Mouse (Mus musculus): ENCODE data around the gene Icam2. TPM values are rescaled to one million over a fixed set of nuclear protein-coding genes. Genes with fewer than 3 reads are reported as not detected.
A peak's percentile ranks its signal among the peaks of the same experiment; 100 is the strongest.

Icam2 gene
- polyA plus RNA-seq, 1 experiment from 2014 or later, result 15.8 TPM

DNA sequence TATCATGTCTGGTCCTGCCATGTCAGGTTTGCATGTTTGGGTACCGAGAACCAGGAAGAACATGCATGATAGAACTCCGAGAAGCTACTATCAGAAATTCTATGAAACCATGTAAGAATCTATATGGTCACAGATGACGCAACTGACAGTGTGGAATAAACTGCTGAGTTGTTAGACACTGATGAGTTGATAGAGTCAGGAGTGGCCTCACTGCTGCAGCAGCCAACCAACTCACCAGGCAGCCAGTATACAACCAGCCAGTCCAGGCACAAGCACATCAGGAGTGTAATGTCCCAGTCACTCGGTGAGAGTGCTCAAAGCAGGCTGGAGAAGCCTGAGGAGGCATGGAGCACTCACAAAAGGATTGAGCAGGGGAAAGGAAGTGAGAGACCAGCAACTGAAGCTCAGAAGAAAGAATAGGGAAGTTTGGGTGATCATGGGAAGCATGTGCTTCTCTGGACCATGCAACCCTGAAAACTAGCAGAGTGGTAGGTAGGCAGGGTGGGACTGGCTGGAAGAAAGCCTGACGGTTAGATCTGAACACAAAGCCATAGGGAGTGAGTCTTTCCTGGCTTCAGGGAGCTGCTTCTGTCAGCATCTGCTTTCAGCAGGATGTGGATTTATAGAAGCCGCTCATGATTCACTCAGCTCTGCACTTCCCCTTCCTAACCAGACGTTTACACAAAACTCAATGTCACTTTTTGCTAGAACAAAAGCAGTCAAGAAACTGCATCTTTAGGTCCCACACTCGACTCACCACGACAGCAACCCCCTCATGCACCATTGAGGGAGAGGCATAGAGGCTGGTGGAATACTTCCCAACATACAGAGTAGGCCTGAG, 31.6 kb upstream of the Icam2 start:
- no peaks in the 10 kb centered on the region for H3K36me3 ChIP-seq (ENCODE audit: control insufficient read depth, insufficient read depth, low read length)
- ATAC-seq (ENCODE audit: low FRiP score), result no peak
- no peak overlapping the region for H3K27ac ChIP-seq (ENCODE audit: low read depth, low read length)
- no peaks in the 10 kb centered on the region for H3K27me3 ChIP-seq (ENCODE audit: control insufficient read depth, insufficient read depth, low read length)
- 81% methylated on average over 9 of the region's 9 CpGs for WGBS
- no peak overlapping the region for H3K4me2 ChIP-seq
- H3K4me3 ChIP-seq (ENCODE audit: low read depth, low read length), result no peak overlapping the region
- H3K9ac ChIP-seq (ENCODE audit: low read length), result no peak overlapping the region
- no peak for DNase-seq (ENCODE audit: low spot score, missing footprints)
- no peaks in the 10 kb centered on the region for H3K4me1 ChIP-seq (ENCODE audit: control insufficient read depth, insufficient read depth, low read length)
- H3K9me3 ChIP-seq (ENCODE audit: control insufficient read depth, low read length), result no peaks in the 10 kb centered on the region

DNA sequence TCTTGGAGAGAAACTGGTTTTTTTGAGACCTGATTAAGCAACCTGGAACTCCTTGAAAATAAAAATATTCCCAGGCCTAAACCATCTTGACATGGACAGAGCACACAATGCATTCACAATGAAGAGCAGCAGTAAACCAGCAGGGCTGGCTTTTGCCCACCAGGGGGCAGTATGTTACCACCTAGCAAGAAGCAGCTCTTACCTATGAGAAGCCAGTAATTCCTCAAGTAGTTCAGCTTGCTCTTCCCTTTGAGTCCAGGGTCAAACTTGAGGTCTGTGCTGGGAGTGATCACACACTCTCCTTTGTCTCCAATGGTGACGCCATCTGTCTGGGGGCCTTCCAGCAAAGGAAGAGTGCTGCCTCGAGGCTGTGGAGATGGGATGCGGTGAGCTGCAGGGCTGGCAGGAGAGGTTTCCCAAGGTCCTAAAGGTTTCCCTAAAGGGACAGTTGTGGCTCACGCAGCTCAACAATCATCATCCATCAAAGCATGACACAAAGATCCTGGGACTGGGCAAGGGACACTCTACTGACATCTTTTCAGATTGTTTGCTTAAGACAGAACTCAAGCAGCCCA, 30.8 kb upstream of the Icam2 start:
- H3K27me3 ChIP-seq (ENCODE audit: control insufficient read depth, insufficient read depth, low read length), result no peaks in the 10 kb centered on the region
- ATAC-seq (ENCODE audit: low FRiP score) (peak; percentile 57; the same call in 1 of the 2 replicates), DNase-seq (ENCODE audit: low spot score, missing footprints) (peak; percentile 98)
- no peak overlapping the region for H3K4me3 ChIP-seq (ENCODE audit: low read depth, low read length)
- no peaks in the 10 kb centered on the region for H3K36me3 ChIP-seq (ENCODE audit: control insufficient read depth, insufficient read depth, low read length)
- H3K4me2 ChIP-seq, result no peak overlapping the region
- WGBS, result 55% methylated on average over 4 of the region's 4 CpGs
- no peaks in the 10 kb centered on the region for H3K4me1 ChIP-seq (ENCODE audit: control insufficient read depth, insufficient read depth, low read length)
- H3K9ac ChIP-seq (ENCODE audit: low read length), result no peak overlapping the region
- no peaks in the 10 kb centered on the region for H3K9me3 ChIP-seq (ENCODE audit: control insufficient read depth, low read length)
- H3K27ac ChIP-seq (ENCODE audit: low read depth, low read length), result no peak overlapping the region

DNA sequence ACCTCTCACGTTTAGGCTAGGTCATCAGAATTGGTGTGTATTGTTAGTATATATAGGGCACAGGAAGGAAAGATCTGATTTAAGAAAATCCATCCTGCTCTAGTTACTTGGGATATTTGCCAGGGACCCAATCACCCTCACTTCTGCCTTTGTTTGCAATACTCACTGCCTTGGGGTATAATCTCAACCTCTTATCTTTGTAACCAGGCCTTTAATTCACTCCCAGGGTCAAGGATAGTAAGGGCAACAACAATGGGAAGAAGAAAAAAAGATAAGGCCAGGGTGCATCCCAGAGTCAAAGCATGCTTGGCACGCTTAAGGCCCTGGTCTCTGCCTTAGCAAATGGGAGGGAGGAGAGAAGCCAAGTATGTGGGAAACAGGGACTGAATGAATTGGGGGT, 30.0 kb upstream of the Icam2 start:
- no peak for ATAC-seq (ENCODE audit: low FRiP score)
- H3K36me3 ChIP-seq (ENCODE audit: control insufficient read depth, insufficient read depth, low read length), result no peaks in the 10 kb centered on the region
- H3K9ac ChIP-seq (ENCODE audit: low read length), result no peak overlapping the region
- no peak overlapping the region for H3K27ac ChIP-seq (ENCODE audit: low read depth, low read length)
- no peaks in the 10 kb centered on the region for H3K27me3 ChIP-seq (ENCODE audit: control insufficient read depth, insufficient read depth, low read length)
- DNase-seq (ENCODE audit: low spot score, missing footprints), result no peak
- H3K4me2 ChIP-seq, result no peak overlapping the region
- 93% methylated on average over 2 of the region's 2 CpGs for WGBS
- H3K4me1 ChIP-seq (ENCODE audit: control insufficient read depth, insufficient read depth, low read length), result no peaks in the 10 kb centered on the region
- H3K4me3 ChIP-seq (ENCODE audit: low read depth, low read length), result no peak overlapping the region
- H3K9me3 ChIP-seq (ENCODE audit: control insufficient read depth, low read length), result no peaks in the 10 kb centered on the region

DNA sequence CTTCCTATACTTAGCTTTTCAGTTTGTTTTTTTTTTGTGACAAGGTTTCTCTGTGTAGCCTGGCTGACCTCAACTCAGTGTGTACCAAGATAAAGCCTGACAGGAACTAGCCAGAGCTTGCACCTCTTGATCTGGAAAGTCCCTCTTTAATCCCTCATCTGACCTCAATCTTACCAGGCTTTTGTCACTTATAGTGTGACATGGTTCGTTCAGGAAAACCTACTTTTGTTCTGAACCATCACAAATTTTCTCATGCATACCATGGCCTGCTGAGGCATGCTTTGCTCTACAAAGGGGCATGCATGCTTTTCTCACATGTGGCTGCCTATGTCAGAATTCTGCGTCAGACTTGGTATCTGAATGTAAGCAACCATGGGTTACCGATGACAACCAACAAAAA, 28.5 kb upstream of the Icam2 start:
- DNase-seq (ENCODE audit: low spot score, missing footprints), result peak; percentile 4
- WGBS, result 70% methylated on average over 3 of the region's 3 CpGs
- no peaks in the 10 kb centered on the region for H3K27me3 ChIP-seq (ENCODE audit: control insufficient read depth, insufficient read depth, low read length)
- H3K4me3 ChIP-seq (ENCODE audit: low read depth, low read length), result no peak overlapping the region
- H3K9ac ChIP-seq (ENCODE audit: low read length), result no peak overlapping the region
- no peaks in the 10 kb centered on the region for H3K9me3 ChIP-seq (ENCODE audit: control insufficient read depth, low read length)
- H3K36me3 ChIP-seq (ENCODE audit: control insufficient read depth, insufficient read depth, low read length), result no peaks in the 10 kb centered on the region
- H3K4me2 ChIP-seq, result no peak overlapping the region
- ATAC-seq (ENCODE audit: low FRiP score), result no peak
- no peaks in the 10 kb centered on the region for H3K4me1 ChIP-seq (ENCODE audit: control insufficient read depth, insufficient read depth, low read length)
- no peak overlapping the region for H3K27ac ChIP-seq (ENCODE audit: low read depth, low read length)

DNA sequence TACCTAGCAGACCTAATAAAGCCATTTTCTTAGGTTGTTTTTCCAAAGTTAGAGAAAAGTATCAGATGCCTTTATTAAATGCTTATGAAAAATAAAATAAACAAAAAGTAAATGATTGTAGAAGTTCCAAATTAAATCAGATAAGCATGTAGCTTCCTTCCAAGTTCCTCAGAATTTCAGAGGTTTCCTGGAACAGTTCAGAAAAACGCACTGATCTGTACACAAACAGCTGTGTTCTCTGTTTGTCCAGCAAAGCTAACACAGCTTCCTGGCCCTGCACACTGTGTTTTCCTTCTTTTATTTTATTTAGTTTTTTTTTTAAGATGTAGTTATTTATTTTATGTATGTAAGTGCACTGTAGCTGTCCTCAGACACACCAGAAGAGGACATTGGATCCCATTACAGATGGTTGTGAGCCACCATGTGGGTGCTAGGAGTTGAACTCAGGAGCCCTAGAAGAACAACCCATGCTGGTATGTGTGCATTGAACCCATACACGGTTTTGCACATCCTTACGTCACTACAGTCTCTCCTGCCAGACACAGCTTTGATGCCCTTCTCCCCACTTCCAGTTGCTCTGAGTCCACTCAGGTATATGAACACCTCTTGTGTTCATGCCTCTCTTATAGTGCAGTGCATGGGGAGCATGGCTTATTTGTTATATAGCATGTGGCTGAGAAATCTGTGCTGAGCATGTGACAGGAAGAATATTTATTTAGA, 24.9 kb upstream of the Icam2 start:
- H3K4me2 ChIP-seq, result no peak overlapping the region
- H3K4me3 ChIP-seq (ENCODE audit: low read depth, low read length), result no peak overlapping the region
- no peaks in the 10 kb centered on the region for H3K27me3 ChIP-seq (ENCODE audit: control insufficient read depth, insufficient read depth, low read length)
- no peak overlapping the region for H3K9ac ChIP-seq (ENCODE audit: low read length)
- no peaks in the 10 kb centered on the region for H3K9me3 ChIP-seq (ENCODE audit: control insufficient read depth, low read length)
- H3K36me3 ChIP-seq (ENCODE audit: control insufficient read depth, insufficient read depth, low read length), result no peaks in the 10 kb centered on the region
- no peaks in the 10 kb centered on the region for H3K4me1 ChIP-seq (ENCODE audit: control insufficient read depth, insufficient read depth, low read length)
- no peak overlapping the region for H3K27ac ChIP-seq (ENCODE audit: low read depth, low read length)
- ATAC-seq (ENCODE audit: low FRiP score) (no peak), DNase-seq (ENCODE audit: low spot score, missing footprints) (no peak)
- WGBS, result 92% methylated on average over 3 of the region's 3 CpGs

DNA sequence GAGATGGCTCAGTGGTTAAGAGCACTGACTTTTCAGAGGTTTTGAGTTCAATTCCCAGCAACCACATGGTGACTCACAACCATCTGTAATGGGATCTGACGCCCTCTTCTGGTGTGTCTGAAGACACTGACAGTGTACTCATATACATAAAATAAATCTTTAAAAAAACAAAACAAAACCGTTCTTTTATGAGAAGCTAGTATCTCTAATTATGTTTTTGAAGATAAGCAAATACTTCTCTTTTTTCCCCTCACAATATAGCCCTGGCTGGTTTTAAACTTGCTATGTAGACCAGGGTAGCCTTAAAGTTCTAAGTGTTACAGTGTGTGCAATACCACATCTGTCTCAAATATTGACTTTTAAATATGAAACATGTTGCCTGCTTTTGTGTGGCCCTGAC, 23.3 kb upstream of the Icam2 start:
- no peak overlapping the region for H3K4me2 ChIP-seq
- H3K9ac ChIP-seq (ENCODE audit: low read length), result no peak overlapping the region
- ATAC-seq (ENCODE audit: low FRiP score) (no peak), DNase-seq (ENCODE audit: low spot score, missing footprints) (no peak)
- WGBS, result 87% methylated on average over 2 of the region's 2 CpGs
- no peaks in the 10 kb centered on the region for H3K36me3 ChIP-seq (ENCODE audit: control insufficient read depth, insufficient read depth, low read length)
- no peak overlapping the region for H3K27ac ChIP-seq (ENCODE audit: low read depth, low read length)
- no peaks in the 10 kb centered on the region for H3K4me1 ChIP-seq (ENCODE audit: control insufficient read depth, insufficient read depth, low read length)
- H3K9me3 ChIP-seq (ENCODE audit: control insufficient read depth, low read length), result no peaks in the 10 kb centered on the region
- H3K4me3 ChIP-seq (ENCODE audit: low read depth, low read length), result no peak overlapping the region
- no peaks in the 10 kb centered on the region for H3K27me3 ChIP-seq (ENCODE audit: control insufficient read depth, insufficient read depth, low read length)

DNA sequence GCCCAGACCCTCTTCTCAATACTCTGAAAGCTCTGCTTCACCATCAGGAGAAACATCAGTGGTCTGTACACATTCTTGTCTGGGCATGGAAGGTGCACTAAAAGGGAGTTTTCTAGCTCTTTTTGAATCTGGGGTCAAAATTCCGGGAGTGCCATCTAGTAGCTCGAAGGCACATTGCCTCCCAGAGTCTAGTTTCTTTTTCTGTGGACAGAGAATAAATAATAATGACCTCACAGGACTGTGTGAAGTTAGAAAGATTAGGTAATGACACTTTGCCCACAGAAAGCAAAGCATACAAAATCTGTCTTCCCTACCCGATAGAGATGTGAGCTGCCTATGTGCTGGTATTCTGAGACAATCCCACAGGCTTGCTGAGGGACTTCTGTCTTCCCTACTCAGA, 22.6 kb upstream of the Icam2 start:
- DNase-seq (ENCODE audit: low spot score, missing footprints), result no peak
- no peak for ATAC-seq (ENCODE audit: low FRiP score)
- WGBS, result 84% methylated on average over 3 of the region's 3 CpGs
- Histone ChIP-seq H3K27me3 (ENCODE audit: control insufficient read depth, insufficient read depth, low read length) (no peaks in the 10 kb centered on the region), H3K27ac (ENCODE audit: low read depth, low read length) (no peak overlapping the region), H3K4me3 (ENCODE audit: low read depth, low read length) (no peak overlapping the region), H3K9me3 (ENCODE audit: control insufficient read depth, low read length) (no peaks in the 10 kb centered on the region), H3K9ac (ENCODE audit: low read length) (no peak overlapping the region), H3K36me3 (ENCODE audit: control insufficient read depth, insufficient read depth, low read length) (no peaks in the 10 kb centered on the region), H3K4me1 (ENCODE audit: control insufficient read depth, insufficient read depth, low read length) (no peaks in the 10 kb centered on the region), H3K4me2 (no peak overlapping the region)

DNA sequence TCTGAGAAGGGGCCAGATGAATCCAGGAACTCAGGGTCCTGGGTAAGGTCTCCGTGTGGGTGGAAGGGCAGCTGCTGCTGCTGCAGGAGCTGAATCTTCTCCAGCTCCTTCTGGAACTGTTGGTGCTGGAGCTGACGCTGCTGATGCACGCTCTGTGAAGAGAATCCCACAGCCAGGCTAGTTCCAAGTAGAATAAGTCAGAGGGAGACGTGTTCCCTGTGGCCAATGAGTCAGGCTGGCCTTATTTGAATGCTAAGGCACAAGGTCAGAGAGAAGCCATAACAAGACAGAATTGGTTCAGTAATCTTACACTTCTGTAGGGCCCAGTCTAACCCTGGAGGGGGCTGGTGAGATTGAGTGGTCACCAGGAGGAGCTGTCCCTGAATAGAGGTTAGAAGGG, 22.1 kb upstream of the Icam2 start:
- 72% methylated on average over 4 of the region's 4 CpGs for WGBS
- no peaks in the 10 kb centered on the region for H3K36me3 ChIP-seq (ENCODE audit: control insufficient read depth, insufficient read depth, low read length)

DNA sequence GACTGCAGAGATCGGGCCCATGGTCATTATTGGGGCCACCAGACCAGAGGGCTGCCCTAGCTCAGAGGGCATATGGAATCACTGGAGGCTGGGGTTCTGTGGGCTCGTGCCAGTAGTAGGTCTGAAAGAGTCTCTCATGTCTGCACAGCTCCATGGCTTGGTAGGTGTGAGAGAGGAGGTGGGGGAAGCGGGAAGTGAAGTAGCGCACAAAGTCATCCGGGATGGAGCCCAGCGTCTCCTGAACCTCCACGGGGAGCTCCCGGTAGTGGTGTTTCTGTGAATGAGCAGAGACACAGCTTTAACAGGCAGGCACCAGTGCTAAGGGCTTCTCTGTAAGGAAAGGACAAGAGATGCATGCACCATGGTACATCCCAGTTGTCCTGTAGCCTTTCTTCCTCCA, 10.6 kb upstream of the Icam2 start:
- Histone ChIP-seq H3K9ac (ENCODE audit: low read length) (no peak overlapping the region), H3K4me2 (no peak overlapping the region), H3K4me3 (ENCODE audit: low read depth, low read length) (no peak overlapping the region), H3K27ac (ENCODE audit: low read depth, low read length) (no peak overlapping the region), H3K36me3 (ENCODE audit: control insufficient read depth, insufficient read depth, low read length) (no peaks in the 10 kb centered on the region; the same call in 1 of the 2 replicates), H3K4me1 (ENCODE audit: control insufficient read depth, insufficient read depth, low read length) (no peaks in the 10 kb centered on the region), H3K27me3 (ENCODE audit: control insufficient read depth, insufficient read depth, low read length) (no peaks in the 10 kb centered on the region), H3K9me3 (ENCODE audit: control insufficient read depth, low read length) (no peaks in the 10 kb centered on the region)
- no peak for ATAC-seq (ENCODE audit: low FRiP score)
- 94% methylated on average over 8 of the region's 8 CpGs for WGBS
- no peak for DNase-seq (ENCODE audit: low spot score, missing footprints)

More for the DNA sequence above, 22.1 kb upstream of the Icam2 start:
- no peaks in the 10 kb centered on the region for H3K4me1 ChIP-seq (ENCODE audit: control insufficient read depth, insufficient read depth, low read length)
- no peak overlapping the region for H3K9ac ChIP-seq (ENCODE audit: low read length)
- no peaks in the 10 kb centered on the region for H3K9me3 ChIP-seq (ENCODE audit: control insufficient read depth, low read length)
- H3K27me3 ChIP-seq (ENCODE audit: control insufficient read depth, insufficient read depth, low read length), result no peaks in the 10 kb centered on the region
- DNase-seq (ENCODE audit: low spot score, missing footprints) (peak; percentile 39), ATAC-seq (ENCODE audit: low FRiP score) (no peak)
- no peak overlapping the region for H3K27ac ChIP-seq (ENCODE audit: low read depth, low read length)
- H3K4me2 ChIP-seq, result no peak overlapping the region
- H3K4me3 ChIP-seq (ENCODE audit: low read depth, low read length), result no peak overlapping the region

Data from midbrain, embryonic 11.5 days (tissue).